Comparison of ENCODE assay signal across 24 mouse cellular contexts in the genomic region with DNA sequence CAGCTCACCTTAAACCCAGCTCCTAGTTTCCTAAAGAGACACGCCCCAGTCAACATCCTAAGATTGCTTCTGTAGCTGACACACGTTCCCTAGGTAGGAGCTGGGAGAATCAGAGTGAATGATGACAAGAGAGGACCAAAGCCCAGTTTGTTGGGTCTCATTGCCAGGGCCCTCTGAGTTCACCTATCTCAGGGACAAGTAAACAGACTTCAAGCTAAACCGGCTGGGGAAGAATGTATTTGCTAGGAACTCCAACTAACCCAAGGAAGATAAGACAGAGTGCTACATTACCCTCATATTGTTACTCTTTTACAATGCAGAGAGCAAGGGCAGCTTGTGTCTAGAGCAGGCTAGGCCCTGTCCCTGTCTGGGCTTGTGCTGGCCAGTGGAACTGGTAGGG. TPM values are rescaled to one million over a fixed set of nuclear protein-coding genes. Genes with fewer than 3 reads are reported as not detected.
DNase-seq lines count a peak whose midpoint lies in the region; ATAC-seq and TF ChIP-seq lines count a peak whose summit lies in the region.
"Had no signal": no experiment of that assay in that cellular context is flagged by ENCODE, and none has a peak within 500 bp of the region (broad histone marks: within the 10 kb centered on the region; RNA-seq: fewer than 3 reads in every experiment).

No protein-coding gene starts in this region.

- H3K4me1 ChIP-seq in lung, adult 2 months (ENCODE audit: control insufficient read depth, insufficient read depth, low read length): no peaks in the 10 kb centered on the region
- no peaks in the 10 kb centered on the region for H3K4me1 ChIP-seq in forebrain, postnatal 0 days (ENCODE audit: insufficient read depth)
- no peaks in the 10 kb centered on the region for H3K4me1 ChIP-seq in kidney, adult 2 months (ENCODE audit: control insufficient read depth, insufficient read depth, low read length)
- H3K4me1 ChIP-seq: liver, embryonic 15.5 days had no signal

- no peaks in the 10 kb centered on the region for H3K36me3 ChIP-seq in forebrain, postnatal 0 days (ENCODE audit: insufficient read depth)
- H3K36me3 ChIP-seq in kidney, adult 2 months (ENCODE audit: control insufficient read depth, insufficient read depth, low read length): no peaks in the 10 kb centered on the region
- H3K36me3 ChIP-seq: limb, embryonic 15.5 days; liver, embryonic 15.5 days had no signal

- H3K9ac ChIP-seq in forebrain, postnatal 0 days: no peak overlapping the region
- H3K9ac ChIP-seq: hindbrain, embryonic 14.5 days; limb, embryonic 15.5 days; liver, embryonic 15.5 days had no signal

- H3K4me3 ChIP-seq in lung, adult 2 months (replicated peaks; ENCODE audit: extremely low read depth, low read depth, low read length): peak overlapping the region; percentile 63
- no peak overlapping the region for H3K4me3 ChIP-seq in forebrain, postnatal 0 days (ENCODE audit: low read depth, low read length)
- no peak overlapping the region for H3K4me3 ChIP-seq in kidney, adult 2 months (ENCODE audit: insufficient read depth, low read depth, low read length)
- H3K4me3 ChIP-seq: gastrocnemius, adult 2 months; limb, embryonic 15.5 days; liver, embryonic 15.5 days; megakaryocyte, embryonic 14.5 days had no signal

- intact Hi-C loops in left cerebral cortex, postnatal 10 days (cut with DNase I): loop anchor here (5.0 to 10.0 kb wide), 2 partner anchors 85 to 1012 kb away; a partner anchor contains a TSS

- H3K9me3 ChIP-seq in forebrain, postnatal 0 days (ENCODE audit: low read length): no peaks in the 10 kb centered on the region
- H3K9me3 ChIP-seq: limb, embryonic 15.5 days; liver, embryonic 15.5 days had no signal

- WGBS in lung, adult 2 months: 2% methylated on average over 3 of the region's 3 CpGs
- WGBS in forebrain, postnatal 0 days: 4% methylated on average over 3 of the region's 3 CpGs
- 6% methylated on average over 3 of the region's 3 CpGs for WGBS in kidney, adult 2 months

- peaks cover 77% of the 10 kb centered on the region for H3K27me3 ChIP-seq in forebrain, postnatal 0 days (ENCODE audit: insufficient read depth, low read length)
- peaks cover 12% of the 10 kb centered on the region for H3K27me3 ChIP-seq in kidney, adult 2 months (replicated peaks; ENCODE audit: control insufficient read depth, insufficient read depth, low read length)

- DNase-seq in lung, adult 2 months: peak; percentile 44
- no peak for DNase-seq in lung, postnatal 25 days (ENCODE audit: low spot score)
- DNase-seq in R1 (ENCODE audit: low read depth, low spot score): peak; percentile 8
- peak; percentile 21 for DNase-seq in brain, embryonic 14.5 days (ENCODE audit: low read depth)
- peak; percentile 10 for DNase-seq in forebrain, postnatal 0 days
- no peak for DNase-seq in kidney, adult 2 months
- no peak for DNase-seq in retina, embryonic 14.5 days (ENCODE audit: low spot score)
- DNase-seq in left cerebral cortex, postnatal 10 days (ENCODE audit: extremely low spot score in 1 of 2, low spot score in 2 of 2): no peak
- DNase-seq: adrenal gland, adult 2 months; cerebellum, adult 8-10 months; gastrocnemius, adult 2 months; heart, postnatal 10 days; right cerebral cortex, postnatal 14 days had no signal

- H3K27ac ChIP-seq in forebrain, postnatal 0 days (ENCODE audit: low read depth, low read length): no peak overlapping the region
- H3K27ac ChIP-seq in kidney, adult 2 months (ENCODE audit: insufficient read depth, low read depth, low read length): no peak overlapping the region
- H3K27ac ChIP-seq: gastrocnemius, adult 2 months; hindbrain, embryonic 14.5 days; limb, embryonic 15.5 days; liver, embryonic 15.5 days had no signal

- ATAC-seq in forebrain, postnatal 0 days: no peak
- ATAC-seq: intestine, embryonic 16.5 days had no signal

- no peak for TF ChIP-seq CTCF in lung, adult 2 months (IDR thresholded peaks at IDR 0.05; ENCODE audit: insufficient read depth, low read length)
- no peak for TF ChIP-seq CTCF in brain, embryonic 14.5 days (IDR thresholded peaks at IDR 0.05; ENCODE audit: borderline replicate concordance, extremely low read depth, insufficient read depth, insufficient read length)
- TF ChIP-seq CTCF in forebrain, postnatal 0 days (IDR thresholded peaks at IDR 0.05; ENCODE audit: low read depth): no peak
- no peak for TF ChIP-seq CTCF in kidney, adult 2 months (conservative IDR thresholded peaks at IDR 0.05; ENCODE audit: insufficient read depth, insufficient read length, low read depth, low read length)

- peak; percentile 37; the same call in 1 of the 2 replicates for TF ChIP-seq POLR2A in lung, adult 2 months (IDR thresholded peaks at IDR 0.05; ENCODE audit: borderline replicate concordance, extremely low read depth, low read depth, low read length)
- no peak for TF ChIP-seq POLR2A in brain, embryonic 14.5 days (IDR thresholded peaks at IDR 0.05; ENCODE audit: borderline replicate concordance, extremely low read depth, insufficient read depth, insufficient read length, poor library complexity, severe bottlenecking)
- TF ChIP-seq POLR2A in kidney, adult 2 months (IDR thresholded peaks at IDR 0.05; ENCODE audit: low read depth, low read length): no peak

- H3K4me2 ChIP-seq in forebrain, postnatal 0 days (ENCODE audit: low read depth): no peak overlapping the region
- H3K4me2 ChIP-seq: heart, embryonic 11.5 days; hindbrain, embryonic 14.5 days; limb, embryonic 15.5 days; liver, embryonic 15.5 days had no signal

RNA-seq across cellular contexts. Expression of a gene that starts 6.8 kb away (rescaled TPM):
- polyA plus RNA-seq in lung, adult 2 months (2012; rRNA removed): 267 and 400 TPM in 2 replicates
- 29.4 and 75.7 TPM in 2 replicates for polyA plus RNA-seq in brain, embryonic 14.5 days (2012; rRNA removed)
- 2.9 and 10.3 TPM in 2 replicates for total RNA-seq in forebrain, postnatal 0 days (2014; rRNA removed)
- 3.8 and 7.2 TPM in 2 replicates for polyA plus RNA-seq in forebrain, postnatal 0 days (2015; fragmentation: Nextera tagmentation; extraction: Ambion mirVana)
- polyA plus RNA-seq in kidney, adult 2 months (2012; rRNA removed): not detected in 2 replicates
- total RNA-seq in left cerebral cortex, postnatal 10 days (2021): under 1 TPM; 0.61 to 0.73 TPM
- total RNA-seq: adrenal gland, adult 2 months; gastrocnemius, adult 2 months; heart, postnatal 10 days had no signal
- polyA plus RNA-seq: adrenal gland, adult 2 months; gonadal fat pad, adult 2 months; hindbrain, embryonic 14.5 days; intestine, embryonic 16.5 days; limb, embryonic 15.5 days; liver, embryonic 15.5 days; neural tube, embryonic 14.5 days; spleen, adult 2 months; stomach, embryonic 14.5 days; urinary bladder, adult 2 months had no signal

Comparison
In these comparisons a context has a peak if more than half of its experiments do, and no peak if none do; other contexts are left out.
1. DNase-seq: peak in lung, adult 2 months (single experiment), R1 (single experiment), brain, embryonic 14.5 days (single experiment) and forebrain, postnatal 0 days (single experiment); none in lung, postnatal 25 days (single experiment), kidney, adult 2 months (single experiment), retina, embryonic 14.5 days (single experiment) and left cerebral cortex, postnatal 10 days (0 of 2).